Mouse (Mus musculus) liver, adult 2 months (tissue): ENCODE results near the gene Fmod.

Experiments
- CTCF ChIP-seq: fragments of 200-500 bp; IDR thresholded peaks from 2 replicates; pipeline ENCODE4 v1.5.1; 2011; ENCODE audit warnings: low read depth, low read length, control low read depth
- POLR2A ChIP-seq: fragments of 200-500 bp; IDR thresholded peaks from 2 replicates; pipeline ENCODE4 v1.6.1; 2011; ENCODE audit warnings: low read length, control low read depth; ENCODE audit not compliant: insufficient read depth; ENCODE audit errors: extremely low read depth

DNA sequence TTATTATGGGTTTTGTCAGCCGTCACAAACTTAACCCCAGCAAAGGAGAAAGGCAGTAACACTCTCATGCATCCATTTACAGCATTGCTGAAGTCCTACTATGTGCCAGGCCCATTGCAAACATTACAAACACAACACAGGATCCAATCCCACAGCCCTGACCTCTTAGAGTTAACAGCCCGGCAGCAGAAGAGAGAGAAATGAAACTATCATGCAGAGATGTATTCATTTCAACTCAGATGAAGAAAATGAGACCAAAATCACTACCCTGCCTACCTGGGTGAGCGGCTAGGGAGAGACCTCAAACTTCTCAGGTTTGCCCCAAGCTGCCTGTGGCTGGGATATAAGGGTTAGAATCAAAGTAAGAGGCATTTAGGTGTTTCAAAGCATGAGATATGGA lies 29.5 kb downstream of the Fmod start:
- TF ChIP-seq POLR2A (no peak), CTCF (no peak)
